Mouse (Mus musculus): ENCODE data around the gene Gpr150. TPM values are rescaled to one million over a fixed set of nuclear protein-coding genes. Genes with fewer than 3 reads are reported as not detected.
A peak's percentile ranks its signal among the peaks of the same experiment; 100 is the strongest.

Gene Gpr150
- polyA plus RNA-seq (2014; fragmentation: Nextera tagmentation; extraction: Ambion mirVana), result 0.11 and 0.19 TPM in 2 replicates

GRCm38 (mm10) chr13:76056896-76057266 lies at the start of gene Gpr150:
Gene Gpr150 (minus strand): TSS chr13:76056996.
- H3K27me3 ChIP-seq (replicated peaks; ENCODE audit: control insufficient read depth, insufficient read depth, low read length), result peaks cover 50% of the 10 kb centered on the region
- peak within 1 kb of the TSS; percentile 31 for H3K4me3 ChIP-seq (ENCODE audit: low read depth, low read length)
- no peaks in the 10 kb centered on the region for H3K36me3 ChIP-seq (ENCODE audit: control insufficient read depth, insufficient read depth, low read length)
- no peak within 1 kb of the TSS; the same call in 1 of the 2 replicates for H3K9ac ChIP-seq (ENCODE audit: low read length)
- H3K9me3 ChIP-seq (ENCODE audit: control insufficient read depth, low read length), result no peaks in the 10 kb centered on the region
- 22% methylated on average over 10 of the region's 10 CpGs for WGBS
- DNase-seq (ENCODE audit: low spot score) (no peak), ATAC-seq (replicated peaks; ENCODE audit: low FRiP score, low TSS enrichment, low read depth) (no peak)
- H3K27ac ChIP-seq (ENCODE audit: low read depth), result no peak within 1 kb of the TSS
- peak within 1 kb of the TSS; percentile 85 for H3K4me2 ChIP-seq (ENCODE audit: low read length)
- peaks cover 8% of the 10 kb centered on the region; the same call in 1 of the 2 replicates for H3K4me1 ChIP-seq (replicated peaks; ENCODE audit: control insufficient read depth, insufficient read depth, low read length)

GRCm38 (mm10) chr13:76101989-76102388 lies 45.2 kb upstream of the Gpr150 start:
- WGBS, result 88% methylated on average over 2 of the region's 2 CpGs
- H3K9me3 ChIP-seq (ENCODE audit: control insufficient read depth, low read length), result no peaks in the 10 kb centered on the region
- H3K4me1 ChIP-seq (replicated peaks; ENCODE audit: control insufficient read depth, insufficient read depth, low read length), result peaks cover 6% of the 10 kb centered on the region; the same call in 1 of the 2 replicates
- no peaks in the 10 kb centered on the region for H3K27me3 ChIP-seq (replicated peaks; ENCODE audit: control insufficient read depth, insufficient read depth, low read length)
- no peak overlapping the region for H3K9ac ChIP-seq (ENCODE audit: low read length)
- ATAC-seq (replicated peaks; ENCODE audit: low FRiP score, low TSS enrichment, low read depth) (no peak), DNase-seq (ENCODE audit: low spot score) (no peak)
- no peak overlapping the region for H3K4me3 ChIP-seq (ENCODE audit: low read depth, low read length)
- peaks cover 13% of the 10 kb centered on the region for H3K36me3 ChIP-seq (ENCODE audit: control insufficient read depth, insufficient read depth, low read length)
- H3K4me2 ChIP-seq (ENCODE audit: low read length), result no peak overlapping the region
- H3K27ac ChIP-seq (ENCODE audit: low read depth), result no peak overlapping the region

- Histone ChIP-seq H3K4me1 (replicated peaks; ENCODE audit: control insufficient read depth, insufficient read depth, low read length) (peaks cover 6% of the 10 kb centered on the region; the same call in 1 of the 2 replicates), H3K4me2 (ENCODE audit: low read length) (peak within 1 kb of the TSS; percentile 57), H3K9ac (ENCODE audit: low read length) (peak within 1 kb of the TSS; percentile 71), H3K4me3 (ENCODE audit: low read depth, low read length) (peak within 1 kb of the TSS; percentile 74), H3K9me3 (ENCODE audit: control insufficient read depth, low read length) (no peaks in the 10 kb centered on the region), H3K27me3 (replicated peaks; ENCODE audit: control insufficient read depth, insufficient read depth, low read length) (no peaks in the 10 kb centered on the region), H3K27ac (ENCODE audit: low read depth) (peak within 1 kb of the TSS; percentile 34; the same call in 1 of the 2 replicates), H3K36me3 (ENCODE audit: control insufficient read depth, insufficient read depth, low read length) (peaks cover 11% of the 10 kb centered on the region; the same call in 1 of the 2 replicates)
- peak; percentile 97 for ATAC-seq (replicated peaks; ENCODE audit: low FRiP score, low TSS enrichment, low read depth)
- under 1% methylated on average over 34 of the region's 34 CpGs for WGBS
- DNase-seq (ENCODE audit: low spot score), result peak; percentile 92
Observed at GRCm38 (mm10) chr13:76098493-76099303, 41.9 kb upstream of the Gpr150 start, which contains the start of the genes Arsk and Ttc37. Gene Arsk (minus strand): TSS chr13:76098660. Gene Ttc37 (plus strand): TSS chr13:76098734.

- ATAC-seq (replicated peaks; ENCODE audit: low FRiP score, low TSS enrichment, low read depth) (peak; percentile 84), DNase-seq (ENCODE audit: low spot score) (no peak)
- H3K9me3 ChIP-seq (ENCODE audit: control insufficient read depth, low read length), result no peaks in the 10 kb centered on the region
- H3K4me3 ChIP-seq (ENCODE audit: low read depth, low read length), result peak overlapping the region; percentile 74
- peaks cover 11% of the 10 kb centered on the region; the same call in 1 of the 2 replicates for H3K36me3 ChIP-seq (ENCODE audit: control insufficient read depth, insufficient read depth, low read length)
- no peaks in the 10 kb centered on the region for H3K27me3 ChIP-seq (replicated peaks; ENCODE audit: control insufficient read depth, insufficient read depth, low read length)
- H3K9ac ChIP-seq (ENCODE audit: low read length), result peak overlapping the region; percentile 56
- no peak overlapping the region for H3K27ac ChIP-seq (ENCODE audit: low read depth)
- H3K4me1 ChIP-seq (replicated peaks; ENCODE audit: control insufficient read depth, insufficient read depth, low read length), result peaks cover 6% of the 10 kb centered on the region; the same call in 1 of the 2 replicates
- peak overlapping the region; percentile 57 for H3K4me2 ChIP-seq (ENCODE audit: low read length)
- 3% methylated on average over 16 of the region's 16 CpGs for WGBS
Observed at GRCm38 (mm10) chr13:76098116-76098492, 41.3 kb upstream of the Gpr150 start.

- H3K4me1 ChIP-seq (replicated peaks; ENCODE audit: control insufficient read depth, insufficient read depth, low read length), result no peaks in the 10 kb centered on the region
Observed at GRCm38 (mm10) chr13:76074323-76074722, 17.5 kb upstream of the Gpr150 start.

GRCm38 (mm10) chr13:76064363-76064945 lies 7.7 kb upstream of the Gpr150 start:
- no peak overlapping the region for H3K4me2 ChIP-seq (ENCODE audit: low read length)
- WGBS, result 86% methylated on average over 13 of the region's 13 CpGs
- H3K36me3 ChIP-seq (ENCODE audit: control insufficient read depth, insufficient read depth, low read length), result peaks cover 3% of the 10 kb centered on the region; the same call in 1 of the 2 replicates
- no peak overlapping the region for H3K9ac ChIP-seq (ENCODE audit: low read length)
- H3K27ac ChIP-seq (ENCODE audit: low read depth), result no peak overlapping the region
- DNase-seq (ENCODE audit: low spot score) (no peak), ATAC-seq (replicated peaks; ENCODE audit: low FRiP score, low TSS enrichment, low read depth) (no peak)
- no peaks in the 10 kb centered on the region for H3K9me3 ChIP-seq (ENCODE audit: control insufficient read depth, low read length)
- H3K27me3 ChIP-seq (replicated peaks; ENCODE audit: control insufficient read depth, insufficient read depth, low read length), result no peaks in the 10 kb centered on the region
- no peak overlapping the region for H3K4me3 ChIP-seq (ENCODE audit: low read depth, low read length)
- H3K4me1 ChIP-seq (replicated peaks; ENCODE audit: control insufficient read depth, insufficient read depth, low read length), result no peaks in the 10 kb centered on the region

More at GRCm38 (mm10) chr13:76074323-76074722, 17.5 kb upstream of the Gpr150 start:
- H3K36me3 ChIP-seq (ENCODE audit: control insufficient read depth, insufficient read depth, low read length), result no peaks in the 10 kb centered on the region
- H3K9ac ChIP-seq (ENCODE audit: low read length), result no peak overlapping the region
- no peak for DNase-seq (ENCODE audit: low spot score)
- no peak for ATAC-seq (replicated peaks; ENCODE audit: low FRiP score, low TSS enrichment, low read depth)
- no peaks in the 10 kb centered on the region for H3K27me3 ChIP-seq (replicated peaks; ENCODE audit: control insufficient read depth, insufficient read depth, low read length)
- no peak overlapping the region for H3K27ac ChIP-seq (ENCODE audit: low read depth)
- H3K4me2 ChIP-seq (ENCODE audit: low read length), result no peak overlapping the region
- no peaks in the 10 kb centered on the region for H3K9me3 ChIP-seq (ENCODE audit: control insufficient read depth, low read length)
- H3K4me3 ChIP-seq (ENCODE audit: low read depth, low read length), result no peak overlapping the region
- WGBS, result 75% methylated on average over 1 of the region's 1 CpGs

GRCm38 (mm10) chr13:76063548-76063947 lies 6.8 kb upstream of the Gpr150 start:
- ATAC-seq (replicated peaks; ENCODE audit: low FRiP score, low TSS enrichment, low read depth), result no peak
- WGBS, result 85% methylated on average over 4 of the region's 4 CpGs
- Histone ChIP-seq H3K27ac (ENCODE audit: low read depth) (no peak overlapping the region), H3K27me3 (replicated peaks; ENCODE audit: control insufficient read depth, insufficient read depth, low read length) (no peaks in the 10 kb centered on the region), H3K4me1 (replicated peaks; ENCODE audit: control insufficient read depth, insufficient read depth, low read length) (no peaks in the 10 kb centered on the region), H3K9me3 (ENCODE audit: control insufficient read depth, low read length) (no peaks in the 10 kb centered on the region), H3K4me2 (ENCODE audit: low read length) (no peak overlapping the region), H3K4me3 (ENCODE audit: low read depth, low read length) (no peak overlapping the region), H3K9ac (ENCODE audit: low read length) (no peak overlapping the region), H3K36me3 (ENCODE audit: control insufficient read depth, insufficient read depth, low read length) (peaks cover 3% of the 10 kb centered on the region; the same call in 1 of the 2 replicates)
- no peak for DNase-seq (ENCODE audit: low spot score)

- no peak overlapping the region for H3K9ac ChIP-seq (ENCODE audit: low read length)
- WGBS, result 90% methylated on average over 3 of the region's 3 CpGs
- ATAC-seq (replicated peaks; ENCODE audit: low FRiP score, low TSS enrichment, low read depth) (no peak), DNase-seq (ENCODE audit: low spot score) (no peak)
- H3K27me3 ChIP-seq (replicated peaks; ENCODE audit: control insufficient read depth, insufficient read depth, low read length), result 0 out of 2 replicates have a peak, but pooled peaks cover 5% of the 10 kb centered on the region
- no peak overlapping the region for H3K27ac ChIP-seq (ENCODE audit: low read depth)
- peaks cover 3% of the 10 kb centered on the region; the same call in 1 of the 2 replicates for H3K36me3 ChIP-seq (ENCODE audit: control insufficient read depth, insufficient read depth, low read length)
- no peak overlapping the region for H3K4me3 ChIP-seq (ENCODE audit: low read depth, low read length)
- H3K4me2 ChIP-seq (ENCODE audit: low read length), result no peak overlapping the region
- H3K4me1 ChIP-seq (replicated peaks; ENCODE audit: control insufficient read depth, insufficient read depth, low read length), result no peaks in the 10 kb centered on the region
- H3K9me3 ChIP-seq (ENCODE audit: control insufficient read depth, low read length), result no peaks in the 10 kb centered on the region
Observed at GRCm38 (mm10) chr13:76062569-76062968, 5.8 kb upstream of the Gpr150 start.

All from intestine, embryonic 14.5 days (tissue).